Mouse (Mus musculus): ENCODE measurements around the gene A030003K21Rik.

DNA sequence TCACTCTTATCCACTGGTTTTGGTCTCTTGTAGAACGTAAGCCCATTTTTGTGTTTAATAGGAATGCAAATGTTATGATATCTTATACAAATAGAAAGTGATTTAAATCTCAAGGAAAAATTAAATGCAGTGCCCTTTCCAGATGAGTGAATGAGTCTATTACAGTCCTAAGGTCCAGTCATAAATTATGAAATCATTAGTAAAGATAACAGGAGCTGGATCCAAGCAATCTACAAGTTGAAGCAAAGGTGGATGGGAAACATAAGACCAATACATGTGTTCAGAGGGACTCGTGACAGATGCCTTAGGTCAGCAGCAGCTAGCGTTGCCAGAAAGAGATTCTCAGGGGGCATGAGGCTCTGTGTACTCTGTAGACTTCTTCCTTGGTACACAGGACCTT is 48.4 kb upstream of the A030003K21Rik start:
- TF ChIP-seq POLR2A (IDR thresholded peaks at IDR 0.05; ENCODE audit: borderline replicate concordance, insufficient read depth, low read length) (no peak), CTCF (IDR thresholded peaks at IDR 0.05; ENCODE audit: borderline replicate concordance, insufficient read depth, low read depth, low read length) (no peak)
